Mouse (Mus musculus): Measurements from ENCODE around the gene Capzb.

DNA sequence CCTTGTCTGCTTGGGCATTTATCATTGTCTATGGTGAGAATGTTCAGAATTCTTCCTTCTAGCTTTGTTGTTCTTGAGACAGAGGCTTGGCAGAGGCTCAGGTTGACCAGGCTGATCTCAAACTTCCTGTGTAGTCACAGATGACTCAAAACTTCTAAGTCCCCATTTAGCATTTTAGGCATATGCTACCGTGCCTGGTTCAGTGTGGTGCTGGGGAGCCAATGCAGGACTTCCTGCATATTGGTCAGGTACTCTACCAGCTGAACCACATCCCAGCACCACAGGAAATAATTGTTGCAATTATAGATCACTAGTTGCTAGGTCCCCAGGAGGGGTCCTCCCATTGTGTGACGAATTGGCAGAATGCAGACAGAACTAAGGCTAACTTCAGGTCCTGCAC, 10.7 kb downstream of the Capzb start:
- TF ChIP-seq CTCF (conservative IDR thresholded peaks at IDR 0.05; ENCODE audit: low read length) (no peak), NANOG (IDR thresholded peaks at IDR 0.05; ENCODE audit: borderline replicate concordance, low read length) (no peak)
